Mouse (Mus musculus): ENCODE data around the gene Cbfa2t2.

Cbfa2t2 gene

DNA sequence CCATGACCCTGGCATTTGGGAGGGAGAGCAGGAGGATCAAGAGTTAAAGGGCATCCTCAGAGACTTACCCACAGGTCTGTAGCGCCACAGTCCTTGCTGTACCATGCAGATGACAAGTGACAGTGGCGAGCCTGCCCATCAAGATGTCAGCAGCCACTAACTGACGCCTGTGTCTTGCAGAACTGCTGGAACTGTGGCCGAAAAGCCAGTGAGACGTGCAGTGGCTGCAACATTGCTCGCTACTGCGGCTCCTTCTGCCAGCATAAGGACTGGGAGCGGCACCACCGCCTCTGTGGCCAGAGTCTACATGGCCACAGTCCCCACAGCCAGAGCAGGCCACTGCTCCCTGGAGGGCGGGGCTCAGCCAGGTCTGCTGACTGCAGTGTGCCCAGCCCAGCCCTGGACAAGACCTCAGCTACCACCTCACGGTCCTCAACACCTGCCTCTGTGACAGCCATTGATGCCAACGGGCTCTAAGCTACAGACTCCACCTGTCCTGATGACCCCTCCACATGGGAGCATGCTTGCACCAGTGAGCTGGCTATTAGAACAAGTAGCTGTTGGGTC lies 98.5 kb downstream of the Cbfa2t2 start:
- in situ Hi-C loops (cut with MboI, MseI): loop anchor here (25.0 kb wide), 1 partner anchor 122 kb away; the partner anchor contains the start of gene Snta1

GRCm38 (mm10) chr2:154538310-154538709 lies 102.0 kb downstream of the Cbfa2t2 start:
- in situ Hi-C loops (cut with MboI, MseI): loop anchor here (25.0 kb wide), 1 partner anchor 126 kb away; the partner anchor contains the start of gene Snta1

DNA sequence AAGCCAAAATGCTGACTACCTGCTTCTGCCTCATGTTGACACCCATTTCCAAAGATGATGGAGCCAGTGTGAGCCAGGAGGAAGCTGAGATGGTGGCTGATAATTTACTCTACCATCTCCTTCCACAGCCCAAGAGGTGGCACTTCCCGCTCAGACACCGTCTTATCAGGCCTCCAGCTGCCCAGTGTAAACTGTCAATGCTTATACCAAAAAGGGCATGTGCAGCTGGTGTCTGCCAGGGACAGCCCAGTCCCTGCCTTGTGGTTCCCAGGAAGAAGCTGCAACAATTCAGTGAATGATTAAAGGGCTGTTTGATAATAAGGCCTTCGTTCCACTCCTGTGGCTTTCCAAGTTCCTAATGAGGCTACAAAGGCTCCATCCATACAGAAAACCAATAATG lies 102.4 kb downstream of the Cbfa2t2 start:
- in situ Hi-C loops (cut with MboI, MseI): loop anchor here (25.0 kb wide), 1 partner anchor 126 kb away; the partner anchor contains the start of gene Snta1

GRCm38 (mm10) chr2:154539720-154540119 lies 103.4 kb downstream of the Cbfa2t2 start:
- in situ Hi-C loops (cut with MboI, MseI): loop anchor here (25.0 kb wide), 1 partner anchor 127 kb away; the partner anchor contains the start of gene Snta1

- in situ Hi-C loops (cut with MboI, MseI): loop anchor here (25.0 kb wide), 1 partner anchor 129 kb away; the partner anchor contains the start of gene Snta1
Measured at GRCm38 (mm10) chr2:154541630-154542029, 105.3 kb downstream of the Cbfa2t2 start.

DNA sequence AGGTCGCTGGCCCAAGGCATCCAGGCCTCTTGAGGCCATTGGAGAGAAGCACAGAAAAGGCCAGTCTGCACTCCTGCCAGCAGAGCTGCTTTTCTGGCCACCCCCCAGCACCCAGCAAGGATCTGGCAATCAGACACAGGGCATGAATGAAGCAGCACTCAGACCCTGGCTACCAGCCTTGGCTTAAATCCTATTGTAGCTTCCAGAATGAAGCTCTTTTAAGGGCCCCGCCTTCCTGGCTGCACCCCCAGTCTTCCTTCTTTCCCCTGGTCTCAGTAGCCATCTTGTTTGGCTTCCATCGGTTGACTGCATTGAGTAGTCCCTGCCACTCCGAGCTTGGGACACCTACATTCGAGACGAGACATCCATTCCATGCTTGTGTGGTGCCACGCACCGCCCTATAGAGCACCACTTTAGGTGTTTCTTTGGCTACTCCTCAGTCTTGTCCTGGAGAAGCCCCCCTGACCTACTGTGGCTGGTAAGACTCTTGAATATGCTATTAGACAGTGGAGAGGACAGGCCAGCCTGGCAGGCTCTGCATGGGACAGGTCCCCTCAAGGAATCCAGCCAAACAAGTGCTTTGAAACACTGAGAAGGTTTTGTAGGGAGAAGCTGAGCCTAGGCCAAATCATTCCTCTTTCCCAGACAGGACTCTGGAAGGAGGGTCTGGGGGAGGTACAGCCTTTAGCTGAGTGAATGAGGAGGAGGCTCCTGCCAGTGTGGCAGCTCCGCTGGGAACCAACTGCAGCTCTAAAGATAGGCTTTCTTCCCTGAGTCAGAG lies 107.5 kb downstream of the Cbfa2t2 start:
- in situ Hi-C loops (cut with MboI, MseI): loop anchor here (25.0 kb wide), 1 partner anchor 131 kb away; the partner anchor contains the start of gene Snta1

DNA sequence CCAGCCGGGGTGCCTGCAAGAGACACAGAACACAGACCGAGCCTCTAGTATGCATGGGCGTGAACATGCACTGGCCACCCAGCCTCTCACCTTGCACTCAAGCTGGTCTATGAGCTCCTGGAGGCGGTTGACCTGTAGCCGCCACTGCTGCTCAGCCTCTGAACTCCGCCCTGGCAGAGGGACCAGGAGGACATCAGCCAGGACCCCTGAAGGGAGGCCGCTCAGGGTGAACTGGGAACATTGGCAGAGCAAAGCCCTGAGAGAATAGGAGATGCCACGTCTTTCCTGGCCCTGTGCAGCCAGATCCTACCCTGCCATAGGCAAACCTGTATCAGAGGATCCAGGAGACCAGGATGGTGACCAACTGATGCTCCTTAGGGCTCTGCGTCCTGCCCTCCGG lies 110.4 kb downstream of the Cbfa2t2 start, which contains the start of gene 1700003F12Rik:
TSS of gene 1700003F12Rik (plus strand) at position 375 of the 400 bp plus-strand sequence.
- in situ Hi-C loops (cut with MboI, MseI): loop anchor here (25.0 kb wide), 1 partner anchor 134 kb away; the partner anchor contains the start of gene Snta1

- in situ Hi-C loops (cut with MboI, MseI): loop anchor here (25.0 kb wide), 1 partner anchor 136 kb away; the partner anchor contains the start of gene Snta1
Measured at GRCm38 (mm10) chr2:154548688-154549087, 112.4 kb downstream of the Cbfa2t2 start.

DNA sequence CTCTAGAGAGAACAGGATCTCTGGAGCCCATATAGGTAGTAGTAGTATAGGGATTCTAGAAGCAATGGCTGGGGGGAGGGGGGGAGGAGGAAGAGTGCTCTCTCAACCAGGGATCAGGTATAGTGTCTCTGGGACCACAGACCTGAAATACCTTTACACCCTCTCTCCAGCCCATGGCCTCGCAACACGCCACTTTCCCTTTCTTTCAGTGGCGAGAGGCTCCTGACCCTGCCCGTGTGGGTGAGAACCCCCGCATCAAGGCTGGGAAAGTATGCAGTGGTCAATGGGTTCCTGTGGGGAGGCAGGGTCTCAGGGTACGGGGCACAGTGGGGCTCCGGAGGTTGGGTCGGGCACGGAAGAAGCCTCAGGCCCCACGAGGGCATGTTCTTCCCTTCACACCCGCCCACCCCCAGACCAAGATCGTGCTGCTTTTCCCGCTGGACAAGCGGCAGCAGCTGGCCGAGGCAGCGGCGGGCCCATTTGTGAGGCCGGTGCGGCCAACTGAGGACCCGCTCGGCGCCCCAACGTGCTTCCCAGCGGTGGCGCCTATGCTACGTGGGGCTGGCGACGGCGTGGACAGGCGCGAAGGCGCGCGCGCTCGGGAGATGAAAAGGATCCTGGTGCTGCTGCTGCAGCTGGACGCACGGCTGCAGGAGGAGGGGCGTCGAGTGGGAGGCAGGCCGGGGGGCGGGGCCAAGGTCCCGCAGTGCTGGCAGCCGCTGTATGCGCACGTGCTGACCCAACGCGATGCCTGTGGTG lies 113.0 kb downstream of the Cbfa2t2 start:
- in situ Hi-C loops (cut with MboI, MseI): loop anchor here (25.0 kb wide), 1 partner anchor 137 kb away; the partner anchor contains the start of gene Snta1

GRCm38 (mm10) chr2:154549886-154550189 lies 113.6 kb downstream of the Cbfa2t2 start:
- in situ Hi-C loops (cut with MboI, MseI): loop anchor here (25.0 kb wide), 1 partner anchor 138 kb away; the partner anchor contains the start of gene Snta1

GRCm38 (mm10) chr2:154550937-154551336 lies 114.7 kb downstream of the Cbfa2t2 start:
- in situ Hi-C loops (cut with MboI, MseI): no loop called here

DNA sequence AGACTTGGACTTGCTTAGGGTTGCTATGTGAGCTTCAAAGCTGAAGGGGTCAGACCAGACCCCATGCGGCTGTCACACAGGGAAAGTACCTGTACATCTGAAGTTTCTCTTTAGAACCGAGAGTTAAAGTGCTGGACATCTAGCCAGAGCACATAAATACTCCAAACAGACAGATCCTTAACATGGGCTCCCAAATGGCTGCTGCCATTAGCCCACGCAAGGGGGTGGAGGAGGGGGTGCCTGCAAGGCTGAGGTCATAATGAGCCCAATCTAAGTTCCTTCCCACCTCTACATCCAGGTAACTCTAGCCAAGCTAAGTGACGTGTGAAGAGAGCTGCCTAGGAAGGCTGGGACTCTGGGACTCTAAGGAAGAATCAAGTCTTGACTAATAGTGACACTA lies 115.2 kb downstream of the Cbfa2t2 start, which contains the start of gene Actl10:
TSS of gene Actl10 (plus strand) at position 301 of the 400 bp plus-strand sequence.
- in situ Hi-C loops (cut with MboI, MseI): no loop called here

- in situ Hi-C loops (cut with MboI, MseI): no loop called here
Measured at GRCm38 (mm10) chr2:154551927-154552326, 115.6 kb downstream of the Cbfa2t2 start.

GRCm38 (mm10) chr2:154552424-154552907 lies 116.2 kb downstream of the Cbfa2t2 start:
- in situ Hi-C loops (cut with MboI, MseI): no loop called here

DNA sequence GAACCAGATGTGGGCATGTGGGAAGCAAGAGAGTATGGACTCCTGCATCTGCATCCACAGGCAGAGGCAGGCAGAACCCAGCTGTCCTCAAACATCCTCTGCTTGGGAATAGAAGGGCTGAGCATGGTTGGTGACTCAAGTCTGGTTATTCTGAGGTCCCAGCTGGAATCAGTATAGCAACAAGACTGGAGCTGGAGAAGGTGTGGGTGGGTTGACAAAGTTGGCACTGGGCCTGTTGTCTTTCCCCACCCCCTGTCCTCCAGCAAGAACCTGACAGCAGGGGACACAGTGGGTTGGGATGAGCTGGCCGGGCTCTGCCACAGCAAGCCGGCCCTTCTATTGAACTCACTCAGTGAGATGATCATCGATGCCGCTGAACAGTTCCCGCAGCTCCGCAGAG lies 119.0 kb downstream of the Cbfa2t2 start:
- in situ Hi-C loops (cut with MboI, MseI): no loop called here

DNA sequence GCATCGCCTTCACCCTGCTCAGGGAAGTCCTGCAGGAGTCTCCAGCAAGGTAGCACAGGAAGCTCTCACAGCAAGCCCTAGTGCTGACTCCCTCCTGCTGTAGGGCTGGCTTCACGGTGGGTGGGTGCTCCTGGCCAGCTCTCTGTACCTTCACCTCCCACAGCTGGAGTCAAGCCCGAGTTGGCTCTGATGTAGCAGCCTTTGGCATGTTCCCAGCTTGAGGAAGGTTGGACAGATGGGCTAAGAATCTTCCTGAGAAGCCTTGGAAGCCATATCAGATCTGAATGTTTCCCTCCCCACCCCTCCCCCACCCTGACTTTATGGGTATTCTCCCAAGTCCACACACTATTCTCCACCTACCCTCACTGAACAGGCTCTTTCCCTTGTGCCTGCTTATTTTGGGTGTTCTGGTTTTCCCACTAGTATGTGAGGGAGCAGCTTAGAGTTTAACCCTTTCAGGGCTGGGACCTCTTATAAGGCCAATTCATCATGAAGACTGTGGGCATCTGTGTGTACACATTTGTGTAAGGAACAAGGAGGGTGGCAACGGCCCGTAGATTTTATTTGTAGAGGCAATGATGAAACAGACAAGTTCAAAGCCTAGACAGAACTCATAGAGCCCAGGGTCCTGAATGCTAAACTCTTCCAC lies 121.0 kb downstream of the Cbfa2t2 start:
- in situ Hi-C loops (cut with MboI, MseI): no loop called here

- in situ Hi-C loops (cut with MboI, MseI): no loop called here
Measured at GRCm38 (mm10) chr2:154558264-154559039, 122.2 kb downstream of the Cbfa2t2 start, which contains the start of gene Necab3. Necab3 (minus strand) TSS chr2:154558890.

DNA sequence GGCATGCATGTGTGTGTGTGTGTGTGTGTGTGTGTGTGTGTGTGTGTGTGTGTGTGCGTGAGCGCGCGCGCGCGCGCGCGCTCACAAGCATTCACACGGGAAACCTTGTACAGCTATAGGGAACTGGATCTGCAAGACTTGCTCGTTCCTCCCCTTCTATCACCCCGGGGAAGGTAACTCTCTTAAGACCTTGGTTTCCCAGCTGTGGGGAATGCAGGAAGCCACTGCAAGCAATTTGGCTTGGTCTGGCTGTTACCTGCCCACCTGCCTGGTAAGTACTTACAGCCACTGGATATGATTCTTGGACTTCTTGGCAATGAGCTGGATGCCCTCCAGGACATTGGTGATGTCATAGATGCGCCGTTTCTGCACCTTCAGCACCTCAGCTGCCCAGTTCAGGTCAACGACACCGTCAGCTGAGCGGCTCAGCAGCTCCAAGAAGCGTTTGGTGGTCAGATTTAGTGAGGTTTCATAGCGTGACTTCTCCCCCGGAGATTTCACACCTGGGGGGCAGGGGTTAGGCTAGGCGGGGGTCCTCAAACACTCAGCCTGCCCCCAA lies 127.4 kb downstream of the Cbfa2t2 start:
- in situ Hi-C loops (cut with MboI, MseI): no loop called here

GRCm38 (mm10) chr2:154565562-154565961 lies 129.3 kb downstream of the Cbfa2t2 start:
- in situ Hi-C loops (cut with MboI, MseI): no loop called here

DNA sequence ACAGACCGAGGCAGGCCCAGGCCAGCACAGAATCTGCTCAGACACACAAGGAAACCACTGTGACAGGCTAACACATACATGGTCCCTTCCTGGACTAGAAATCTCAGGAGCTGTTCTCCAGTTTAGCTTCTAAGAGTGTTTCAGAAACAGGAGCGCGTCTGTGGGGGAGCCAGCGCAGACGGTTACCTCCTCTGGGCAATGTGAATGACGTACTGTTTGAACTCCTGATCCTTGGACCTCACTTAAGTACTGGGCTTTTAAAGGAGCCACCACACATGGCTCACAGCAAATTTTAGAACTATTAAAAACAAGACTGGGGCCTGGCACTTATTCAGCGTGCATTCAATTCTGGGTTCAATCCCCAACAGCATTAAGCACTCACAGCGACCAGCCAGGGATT lies 130.4 kb downstream of the Cbfa2t2 start:
- in situ Hi-C loops (cut with MboI, MseI): no loop called here
